Mouse (Mus musculus) adrenal gland, postnatal 25 days (tissue): ENCODE data around the gene Ptprg. TPM values are rescaled to one million over a fixed set of nuclear protein-coding genes. Genes with fewer than 3 reads are reported as not detected.

Experiments used
- DNase-seq: peaks from one replicate; pipeline ENCODE4 v3.0.0; 2021; ENCODE audit warnings: mixed read lengths
- total RNA-seq: library from RNA; stranded (reverse); gene quantifications from 2 replicates; pipeline ENCODE4 v1.2.3, GENCODE M21; 2021

Ptprg gene
- total RNA-seq, 1 experiment from 2014 or later: 106 TPM

DNA sequence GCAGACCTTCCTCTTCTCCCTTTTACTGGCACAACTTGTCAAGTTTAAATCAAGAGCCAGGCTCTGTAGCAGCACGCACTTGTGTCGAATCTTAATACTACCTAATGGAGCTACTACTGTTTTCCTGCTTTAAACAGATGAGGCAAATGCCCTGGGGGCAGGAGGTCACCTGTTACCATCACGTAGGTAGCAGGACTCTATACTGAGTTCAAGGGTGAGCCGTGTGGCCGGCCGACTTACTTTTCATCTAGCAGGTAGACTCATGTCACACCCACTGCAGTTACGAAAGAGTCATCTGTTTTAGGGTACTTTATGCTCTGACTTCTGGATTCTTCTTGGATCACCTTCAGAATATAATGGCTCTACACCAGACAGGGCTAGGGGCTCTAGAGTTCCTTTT lies 66.3 kb downstream of the Ptprg start:
- DNase-seq: no peak

DNA sequence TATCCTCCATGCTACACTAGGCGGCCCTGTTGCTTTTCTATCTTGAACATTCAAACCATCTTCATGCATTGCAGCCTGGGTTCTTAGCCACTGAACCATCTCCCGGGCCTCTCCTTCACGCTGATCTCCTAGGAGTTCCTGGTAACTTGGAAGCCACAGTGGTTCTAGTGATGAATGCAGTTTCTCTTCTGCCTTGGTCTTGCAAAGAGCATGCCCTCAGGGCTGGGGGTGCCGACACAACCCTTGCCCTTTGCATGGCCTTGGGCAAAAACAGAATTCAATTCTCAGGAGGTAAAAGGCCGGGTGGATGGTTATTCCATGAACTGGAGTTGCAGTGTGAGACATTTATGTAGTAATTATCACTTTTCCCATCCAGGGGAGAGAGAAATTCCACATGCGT lies 67.0 kb downstream of the Ptprg start:
- no peak for DNase-seq

DNA sequence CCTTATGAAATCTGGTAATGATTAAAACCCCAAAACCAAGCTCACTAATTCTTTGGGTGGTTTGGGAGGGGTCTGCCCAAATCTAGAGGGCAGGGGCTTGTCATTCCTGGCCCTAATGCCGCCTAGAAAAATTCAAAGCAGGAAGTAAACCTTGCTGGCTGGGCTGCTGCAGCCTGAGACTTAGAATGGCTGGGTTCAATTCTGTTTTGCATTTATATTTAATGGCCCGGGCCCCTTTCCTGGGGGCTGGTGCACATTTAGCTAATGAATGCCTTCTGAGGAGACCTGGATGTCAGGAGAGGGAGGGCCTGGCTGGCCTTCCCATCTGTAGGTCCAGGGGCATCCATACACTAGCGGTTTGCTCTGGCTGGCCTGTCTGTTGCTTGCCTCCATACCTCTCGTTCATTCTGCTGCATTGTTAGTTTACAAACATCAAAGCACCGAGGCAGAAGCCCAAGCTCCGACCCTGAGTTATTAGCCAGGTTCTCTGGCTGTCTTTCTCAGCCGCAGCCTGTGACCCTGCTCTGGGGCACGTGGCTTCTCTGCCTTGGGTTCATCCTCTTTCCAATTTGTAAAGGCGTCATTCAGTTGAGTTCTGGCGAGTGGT lies 67.7 kb downstream of the Ptprg start:
- no peak for DNase-seq

DNA sequence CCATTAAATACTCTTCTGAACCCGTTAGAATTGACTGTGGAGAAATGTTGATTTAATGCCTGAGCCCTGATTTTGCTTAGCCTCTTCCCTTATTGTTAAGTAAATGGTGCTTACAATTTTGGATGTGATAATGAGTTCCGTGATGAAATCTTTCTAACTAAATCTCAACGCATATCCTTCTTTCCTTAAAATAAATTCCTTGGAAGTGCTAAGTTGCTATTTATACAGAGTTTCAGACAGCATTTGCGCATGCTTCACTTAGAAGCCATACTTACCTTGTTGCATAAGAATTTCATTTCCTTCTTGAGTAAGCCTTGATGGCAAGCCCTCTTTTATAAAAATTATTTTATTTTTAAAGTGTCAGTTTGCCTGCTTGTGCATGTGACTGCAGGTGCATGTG lies 70.2 kb downstream of the Ptprg start:
- DNase-seq: no peak

DNA sequence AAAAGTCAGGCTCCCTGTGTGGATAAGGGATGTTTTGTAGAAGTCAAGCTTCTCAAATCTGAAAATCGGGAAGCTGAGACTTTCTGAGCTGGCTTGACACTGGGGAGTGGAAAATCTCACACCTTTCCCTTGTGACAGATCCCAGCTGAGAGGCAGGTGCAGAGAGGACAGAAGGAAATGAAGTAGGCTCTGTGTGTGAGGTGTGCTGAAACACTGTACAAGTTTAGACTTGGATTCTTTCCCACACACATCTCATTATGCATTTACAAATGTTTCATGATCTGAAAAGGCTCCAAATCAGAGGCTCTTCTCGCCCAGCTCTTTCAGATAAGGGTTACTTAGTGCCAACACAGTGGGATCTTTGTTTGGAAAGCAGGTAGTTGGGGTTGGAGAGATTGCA lies 77.4 kb downstream of the Ptprg start:
- no peak for DNase-seq

DNA sequence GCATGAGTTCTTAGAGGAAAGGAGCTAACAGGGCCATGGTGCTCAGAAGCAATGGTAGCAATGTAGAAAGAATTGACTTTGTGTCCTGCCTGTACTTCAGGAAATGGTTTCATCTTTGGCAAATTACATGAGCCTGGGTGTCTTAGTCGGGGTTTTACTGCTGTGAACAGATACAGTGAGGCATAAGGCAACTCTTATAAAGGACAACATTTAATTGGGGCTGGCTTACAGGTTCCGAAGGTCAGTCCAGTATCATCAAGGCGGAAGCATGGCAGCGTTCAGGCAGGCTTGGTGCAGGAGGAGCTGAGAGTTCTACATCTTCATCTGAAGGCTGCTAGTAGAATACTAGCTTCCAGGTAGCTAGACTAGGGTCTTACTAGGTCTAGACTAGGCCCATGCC lies 78.2 kb downstream of the Ptprg start:
- no peak for DNase-seq

DNA sequence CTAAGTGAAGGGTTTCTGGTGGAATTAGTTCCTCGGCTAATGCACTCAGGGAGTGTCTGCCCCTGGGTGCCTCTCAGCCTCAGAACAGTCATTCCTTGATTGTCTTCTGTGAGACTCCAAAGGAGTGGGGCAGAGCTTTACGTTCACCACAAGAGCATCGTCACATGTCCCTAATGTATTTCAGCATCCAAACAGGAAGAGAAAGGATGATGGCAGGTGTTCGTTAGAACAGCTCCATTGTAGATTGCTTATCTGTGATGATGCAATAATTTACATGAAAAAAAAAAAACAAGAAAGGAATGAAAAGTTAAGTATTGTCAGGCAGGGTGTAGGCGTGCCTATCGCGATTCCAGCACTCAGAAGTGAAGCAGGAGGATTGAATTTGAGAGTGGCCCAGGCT lies 84.3 kb downstream of the Ptprg start:
- no peak for DNase-seq

DNA sequence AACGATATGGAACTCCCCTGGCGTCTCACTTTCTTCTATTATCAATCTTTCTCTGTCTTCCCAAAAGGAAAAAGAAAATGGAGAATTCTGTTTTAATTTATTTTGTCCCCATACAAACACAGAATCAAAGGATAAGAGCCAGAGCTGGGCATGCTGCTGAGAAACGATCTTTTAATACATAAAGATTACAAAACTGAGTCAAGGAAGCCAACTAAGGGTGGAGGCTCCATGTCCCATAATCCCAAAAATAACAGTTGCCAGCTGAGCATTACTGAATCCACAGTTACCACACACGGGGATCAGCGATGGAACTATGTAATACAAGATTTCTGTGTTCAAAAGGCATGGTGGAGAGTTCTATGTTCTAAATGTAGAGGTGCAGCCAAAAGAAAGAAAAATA lies 86.0 kb downstream of the Ptprg start:
- no peak for DNase-seq

DNA sequence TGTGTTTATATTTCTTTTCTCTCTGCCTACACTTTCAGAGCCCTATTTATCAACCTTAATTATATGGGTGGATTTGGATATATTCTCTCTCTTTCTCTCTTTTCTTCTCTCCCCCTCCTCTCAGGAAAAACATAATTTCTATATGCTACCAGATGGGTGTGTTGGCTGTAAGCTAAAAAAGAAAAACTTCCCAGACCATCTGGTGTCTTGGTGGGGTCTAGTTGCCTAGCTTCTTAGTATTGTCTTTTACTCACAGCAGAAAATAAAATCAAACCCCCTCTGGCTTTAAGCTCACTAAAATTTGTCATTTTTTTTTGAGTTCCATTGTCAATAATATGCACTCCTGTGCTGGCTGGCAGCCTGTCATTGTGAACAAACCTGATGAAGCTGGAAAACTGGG lies 87.0 kb downstream of the Ptprg start:
- DNase-seq: no peak

DNA sequence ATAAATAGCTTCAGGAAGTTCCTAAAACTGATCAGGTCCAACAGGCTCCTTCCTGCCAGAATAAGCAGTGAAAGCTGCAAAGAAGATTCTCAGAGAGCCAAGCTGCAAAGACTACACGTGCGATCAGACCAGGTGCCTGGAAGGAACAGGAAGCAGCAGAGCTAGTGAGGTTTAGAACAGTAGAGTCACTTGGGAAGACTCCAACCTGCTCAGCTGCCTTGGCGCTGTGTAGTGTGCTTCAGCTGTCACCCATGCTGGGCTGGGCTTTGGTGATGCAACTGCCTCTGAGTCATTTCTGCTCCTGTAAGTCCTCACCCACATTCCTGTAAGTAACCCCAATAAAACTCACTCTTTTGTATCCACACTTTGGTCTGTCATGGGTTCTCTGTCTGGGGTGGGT lies 87.7 kb downstream of the Ptprg start:
- DNase-seq: peak; percentile 18

DNA sequence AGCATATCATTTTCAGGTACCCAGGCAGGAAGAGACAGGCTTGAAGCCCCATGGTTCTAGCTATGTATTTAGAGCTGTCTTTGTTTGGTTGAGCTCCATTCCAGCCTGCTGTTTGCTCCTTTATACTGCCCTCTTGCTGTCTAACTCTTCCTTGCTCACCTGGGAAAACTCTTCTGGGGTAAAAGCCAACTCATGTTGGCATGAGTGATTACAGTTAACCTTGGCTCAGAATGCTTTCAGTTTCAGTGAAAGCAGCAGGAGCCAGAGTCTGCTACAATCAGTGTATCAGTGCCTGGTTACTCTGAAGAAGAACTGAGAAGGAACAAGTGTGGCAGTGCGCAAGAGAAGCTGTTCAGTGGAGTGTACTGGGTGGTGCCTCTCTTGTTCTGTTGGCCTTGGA lies 89.6 kb downstream of the Ptprg start:
- no peak for DNase-seq

DNA sequence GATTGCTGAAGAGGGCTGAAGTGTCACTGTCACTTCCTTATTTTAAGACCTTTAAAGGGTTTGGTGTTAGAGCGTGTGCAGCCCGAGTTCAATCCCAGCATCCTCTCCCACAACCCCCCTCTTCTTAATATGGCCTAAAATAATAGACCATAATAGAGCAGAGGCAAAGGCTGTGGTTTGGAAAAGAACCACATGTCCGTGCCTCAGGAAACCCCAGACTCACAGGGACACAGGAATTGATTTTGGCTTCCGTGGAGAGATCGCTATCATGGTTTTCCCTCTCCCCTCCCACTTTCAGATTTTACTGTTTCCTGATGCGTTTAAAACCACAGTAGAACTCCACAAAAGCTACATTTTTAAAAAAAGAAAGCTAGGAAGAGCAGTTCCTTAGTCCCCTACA lies 104.0 kb downstream of the Ptprg start:
- DNase-seq: no peak

DNA sequence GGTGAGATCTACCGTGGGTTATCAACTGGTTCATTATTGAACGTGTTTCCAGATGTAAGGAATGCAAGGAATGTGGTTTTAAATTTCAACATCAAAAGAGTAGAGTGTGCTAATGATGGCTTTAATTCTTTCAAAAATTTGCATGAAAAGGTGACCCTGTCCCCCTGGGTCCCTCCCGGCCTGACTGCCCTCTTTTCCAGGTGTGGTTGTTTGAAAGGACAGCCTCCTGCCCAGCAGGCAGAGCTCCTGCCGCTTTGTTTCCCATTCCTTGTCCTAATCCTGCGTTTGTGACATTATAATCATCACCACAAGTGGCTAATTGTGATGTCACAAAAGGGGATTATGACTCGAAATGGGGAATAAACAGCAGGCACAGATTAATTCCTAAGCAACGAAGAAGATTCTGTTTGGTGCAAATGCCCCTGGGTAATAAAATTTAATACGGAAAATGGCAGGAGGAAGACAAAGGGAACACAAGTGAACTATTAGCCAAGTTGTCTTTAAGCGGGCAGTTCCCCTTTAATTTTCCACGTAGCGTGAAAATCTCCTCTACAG lies 110.4 kb downstream of the Ptprg start:
- DNase-seq: no peak

DNA sequence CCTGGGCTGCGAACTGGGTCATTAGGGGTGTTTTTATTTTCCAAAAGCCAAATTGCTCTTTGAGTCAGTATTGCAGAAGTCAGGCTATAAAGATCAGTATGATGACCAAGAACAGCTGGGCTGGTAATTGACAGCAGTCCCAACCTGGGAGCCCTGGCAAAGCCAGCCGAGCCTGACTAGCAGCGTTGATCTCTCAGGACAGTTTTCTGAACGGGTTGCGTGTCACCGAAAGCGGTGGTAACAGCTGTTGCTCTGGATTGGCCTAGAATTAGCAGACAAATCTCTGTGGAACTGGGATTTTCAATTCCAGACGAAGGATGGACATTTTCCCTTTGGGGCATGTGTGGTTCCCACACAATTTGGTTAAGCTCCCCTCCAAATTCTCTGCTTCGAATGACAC lies 111.0 kb downstream of the Ptprg start:
- no peak for DNase-seq

DNA sequence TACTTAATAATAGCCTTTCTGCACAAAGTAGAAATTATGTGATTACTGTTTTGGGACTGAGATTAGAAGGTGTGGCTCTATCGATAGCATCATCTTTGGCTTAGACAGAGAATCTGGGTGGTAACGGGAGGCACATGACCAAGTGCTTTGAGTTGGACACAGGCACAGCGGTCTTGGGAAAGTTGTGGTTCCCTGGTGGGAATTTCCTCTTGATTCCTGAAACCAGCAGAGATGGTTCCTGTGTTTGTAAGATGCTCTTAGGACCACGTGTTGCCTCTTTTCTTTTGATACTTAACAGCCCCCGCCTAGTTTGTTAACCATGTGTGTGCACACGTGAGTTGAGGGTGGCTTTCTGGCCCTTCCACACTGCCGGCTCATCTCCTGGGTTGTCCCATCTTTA lies 111.7 kb downstream of the Ptprg start:
- DNase-seq: no peak

DNA sequence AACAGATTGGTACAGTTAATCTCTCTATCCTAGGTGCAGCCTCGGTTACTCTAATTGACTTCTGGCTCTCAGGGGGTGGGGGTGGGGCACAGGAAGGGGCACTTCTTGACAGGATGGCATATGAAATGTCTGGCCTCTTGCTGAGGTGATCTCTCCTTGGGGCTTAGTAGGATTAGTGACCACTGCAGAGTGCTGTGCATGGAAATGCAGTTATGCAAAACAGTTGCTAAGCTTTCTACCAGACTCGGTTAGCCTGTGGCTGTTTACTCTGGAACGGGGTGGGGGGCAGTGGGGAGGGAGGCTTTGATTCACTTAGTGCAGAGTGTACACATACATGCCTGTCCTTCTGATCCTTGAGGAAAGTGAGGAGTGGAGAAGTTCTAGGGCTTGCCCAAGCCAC lies 114.4 kb downstream of the Ptprg start:
- DNase-seq: no peak

DNA sequence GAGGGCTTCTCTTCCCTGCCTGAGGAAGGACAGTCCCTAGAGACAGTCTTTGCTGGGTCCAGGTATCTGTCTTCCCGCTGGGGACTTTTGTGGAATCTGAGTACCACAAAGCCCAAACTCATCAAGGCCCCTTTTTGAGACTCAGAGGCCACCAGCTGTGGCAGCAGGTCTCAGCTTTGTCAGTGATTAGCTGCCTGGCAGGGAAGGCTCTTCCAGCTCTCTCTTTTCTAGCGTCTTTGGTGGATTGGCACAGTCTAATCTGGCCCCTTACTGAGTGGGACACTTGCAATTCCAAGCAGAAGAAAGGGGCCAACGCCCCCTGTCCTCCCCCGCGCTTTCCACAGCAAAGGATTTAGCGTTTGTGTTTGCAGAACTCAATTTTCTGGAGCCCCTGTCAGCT lies 117.5 kb downstream of the Ptprg start:
- DNase-seq: no peak

DNA sequence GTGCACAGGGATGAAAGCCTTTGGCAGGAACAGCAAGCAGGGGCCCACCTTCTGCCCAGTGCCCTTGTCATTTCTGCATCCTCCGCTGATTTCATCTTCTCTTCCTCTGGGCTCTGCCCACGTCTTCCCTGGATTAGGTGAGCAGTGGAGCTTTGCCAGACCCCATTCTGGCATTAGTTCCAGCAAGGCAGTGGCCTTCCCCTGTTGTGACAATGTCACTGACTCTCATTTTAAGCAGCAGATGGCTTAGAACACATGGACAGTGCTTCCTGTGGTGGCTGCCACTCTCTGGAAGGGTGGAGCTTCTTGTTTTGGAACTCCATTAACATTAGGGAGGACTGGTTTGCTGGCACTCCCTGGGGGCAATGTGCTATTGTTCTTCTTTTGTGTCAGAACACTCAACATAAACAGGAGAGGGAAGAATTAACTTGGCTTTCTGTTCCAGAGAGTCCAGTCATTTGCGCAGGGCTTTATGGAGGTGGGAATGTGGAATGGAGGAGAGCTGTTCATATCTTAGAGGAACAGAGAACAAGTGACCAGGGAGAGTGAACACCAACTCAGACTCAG lies 119.7 kb downstream of the Ptprg start:
- no peak for DNase-seq

DNA sequence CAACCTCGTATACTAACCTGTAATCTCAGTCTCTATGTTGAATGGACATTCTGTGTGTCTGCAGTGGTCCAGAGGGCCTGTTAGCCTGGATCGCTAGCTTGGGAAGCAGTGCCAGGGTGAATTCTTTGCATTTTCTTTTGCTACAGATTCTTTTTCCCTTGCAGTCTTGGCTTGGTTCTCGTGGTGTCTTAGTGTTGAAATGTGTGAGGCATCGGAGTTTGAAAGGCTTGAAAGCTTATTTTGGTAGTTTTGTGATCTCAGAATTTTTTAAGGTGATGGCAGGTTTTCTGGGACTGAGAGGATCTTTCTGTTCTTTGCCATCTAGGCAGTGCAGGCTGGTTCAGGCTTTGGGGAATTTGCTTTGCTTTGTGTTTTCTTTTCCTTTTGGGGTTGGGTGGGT lies 124.9 kb downstream of the Ptprg start:
- no peak for DNase-seq

DNA sequence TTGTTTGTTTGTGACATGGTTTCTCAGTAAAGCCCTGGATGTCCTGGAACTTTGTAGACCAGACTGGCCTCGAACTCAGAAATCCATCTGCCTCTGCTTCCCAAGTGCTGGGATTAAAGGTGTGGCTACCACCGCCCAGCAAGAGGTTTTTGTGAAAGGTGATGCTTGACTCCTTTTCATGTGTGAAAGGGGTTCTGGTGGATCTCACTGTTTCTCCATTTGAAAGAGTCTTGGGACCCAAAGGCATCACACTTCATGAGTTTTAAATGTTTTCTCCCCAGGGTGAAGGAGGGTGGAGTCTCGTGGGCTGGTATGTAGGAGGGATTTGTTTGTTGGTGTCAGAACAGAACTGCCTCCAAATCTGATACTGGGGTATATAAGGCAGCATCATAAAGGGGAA lies 126.4 kb downstream of the Ptprg start:
- DNase-seq: no peak

DNA sequence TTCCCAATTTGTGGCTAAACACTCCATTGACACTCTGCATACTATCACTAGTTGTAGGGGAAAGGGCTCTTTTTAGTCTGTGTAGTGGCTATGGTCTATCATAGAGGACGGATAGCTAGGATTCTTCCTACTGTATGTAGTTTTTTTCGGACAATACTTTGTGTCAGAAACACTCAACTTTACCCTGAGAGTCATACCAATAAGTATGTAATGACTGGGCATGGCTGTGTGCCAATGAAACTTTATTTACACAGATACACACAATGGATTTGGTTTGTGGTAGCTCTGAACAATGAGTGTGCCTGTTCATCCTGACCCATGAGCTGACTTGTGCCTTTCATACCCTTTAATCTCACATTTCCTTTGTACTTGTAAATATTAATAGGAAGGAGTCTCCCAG lies 127.3 kb downstream of the Ptprg start:
- DNase-seq: no peak

DNA sequence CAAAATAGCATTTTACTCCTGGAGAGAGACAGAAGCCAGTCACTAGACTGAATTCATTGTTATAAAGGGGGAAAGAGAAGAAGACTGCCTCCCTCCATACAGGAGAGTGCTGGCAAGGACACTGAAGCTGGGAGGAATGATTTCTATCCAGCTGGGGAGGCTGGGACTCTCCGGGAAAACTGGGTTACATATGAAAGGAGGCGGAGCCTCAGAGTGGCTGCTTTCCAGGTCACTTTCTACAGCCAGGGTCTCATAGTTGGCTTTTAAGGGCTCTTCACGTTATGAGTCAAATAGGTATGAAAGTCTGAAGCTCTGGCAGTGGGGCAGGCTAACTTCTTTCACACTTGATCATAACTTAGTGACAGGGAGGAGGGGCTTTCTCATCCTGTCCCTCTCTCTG lies 129.1 kb downstream of the Ptprg start:
- DNase-seq: no peak

DNA sequence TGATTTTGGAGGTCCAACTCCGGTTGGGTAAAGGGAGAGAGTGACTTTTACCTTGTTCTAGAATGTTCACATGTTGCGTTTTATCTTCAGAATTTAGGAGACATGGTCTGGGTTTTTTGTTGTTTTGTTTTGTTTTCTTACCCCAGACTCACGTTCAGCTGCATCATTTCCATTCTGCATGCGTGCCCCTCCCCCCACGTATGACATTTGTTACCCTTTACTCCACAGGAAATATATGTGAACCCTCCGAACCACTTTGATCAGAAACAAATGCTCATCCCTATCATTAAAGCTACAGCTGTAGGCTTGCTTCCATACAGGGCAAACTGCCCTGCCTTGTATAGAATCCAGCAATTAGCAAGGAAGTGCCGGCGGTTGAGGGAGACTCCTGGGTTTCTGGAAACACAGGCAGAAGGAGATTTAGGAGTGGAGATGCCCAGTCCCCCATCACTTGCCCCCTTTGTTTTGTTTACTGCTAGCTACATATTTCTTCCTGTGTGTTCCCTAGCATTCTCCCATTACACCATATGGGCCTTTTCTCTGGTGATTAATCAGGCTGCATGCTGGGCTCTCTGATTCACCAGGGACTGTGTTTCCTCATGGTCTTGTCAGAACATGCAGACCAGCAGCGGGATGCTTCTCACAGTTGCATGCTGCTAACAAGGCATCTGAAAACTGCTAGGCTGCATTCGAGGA lies 130.2 kb downstream of the Ptprg start:
- DNase-seq: no peak

DNA sequence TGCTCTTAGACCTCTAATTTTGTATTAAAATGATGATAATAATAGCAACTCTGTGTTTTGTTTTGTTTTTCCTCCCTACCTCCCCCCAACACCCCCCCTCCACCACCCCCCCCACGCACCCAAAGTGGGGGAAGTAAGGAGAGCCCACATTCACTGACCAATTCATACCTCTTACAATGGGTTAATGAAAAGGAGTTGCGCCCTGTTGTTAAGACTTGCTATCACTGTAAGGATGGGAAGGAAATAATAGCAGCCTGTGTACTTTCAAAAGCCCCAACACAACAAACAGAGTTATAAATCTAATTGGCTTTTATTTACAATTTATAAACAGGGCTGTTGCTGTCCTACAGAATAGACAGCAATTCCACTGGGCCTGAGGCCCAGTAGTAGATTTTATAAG lies 130.8 kb downstream of the Ptprg start:
- no peak for DNase-seq
